Mouse (Mus musculus): ENCODE data around the gene Atrip.

Gene Atrip

GRCm38 (mm10) chr9:109039681-109040080, 34.2 kb downstream of the Atrip start:
- DNase-seq (ENCODE audit: extremely low read depth, insufficient read length, low spot score), result no peak

- no peak for DNase-seq (ENCODE audit: extremely low read depth, insufficient read length, low spot score)
Observed at GRCm38 (mm10) chr9:109038901-109039364, 35.0 kb downstream of the Atrip start.

GRCm38 (mm10) chr9:109038086-109038895, 35.6 kb downstream of the Atrip start, which contains the start of gene Shisa5:
Gene Shisa5 (plus strand): TSS chr9:109038565.
- peak; percentile 84 for DNase-seq (ENCODE audit: extremely low read depth, insufficient read length, low spot score)

- DNase-seq (ENCODE audit: extremely low read depth, insufficient read length, low spot score), result no peak
Observed at GRCm38 (mm10) chr9:109032435-109032834, 41.5 kb downstream of the Atrip start.

DNA sequence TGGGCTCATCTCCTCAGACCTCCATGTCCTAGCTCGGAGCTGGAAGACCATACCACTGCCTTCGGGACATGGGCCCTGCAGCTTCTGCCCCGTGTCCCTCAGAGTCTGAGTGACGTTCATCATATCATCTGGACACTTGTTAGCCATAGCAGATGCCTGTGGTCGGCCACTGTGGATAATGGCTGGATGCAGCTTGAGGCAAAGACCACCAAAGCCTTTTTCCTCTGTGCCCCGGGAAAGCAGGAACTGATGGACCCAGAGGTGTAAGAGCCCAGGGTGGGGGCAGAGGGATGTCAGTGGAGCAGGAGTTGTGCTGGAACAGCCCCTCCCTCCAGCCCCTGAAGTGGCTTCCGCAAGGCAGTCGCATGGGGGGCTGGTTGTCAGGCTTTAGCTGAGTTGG, 42.2 kb downstream of the Atrip start:
- no peak for DNase-seq (ENCODE audit: extremely low read depth, insufficient read length, low spot score)

- no peak for DNase-seq (ENCODE audit: extremely low read depth, insufficient read length, low spot score)
Observed at GRCm38 (mm10) chr9:109031001-109031400, 42.9 kb downstream of the Atrip start.

GRCm38 (mm10) chr9:109030312-109030711, 43.6 kb downstream of the Atrip start:
- no peak for DNase-seq (ENCODE audit: extremely low read depth, insufficient read length, low spot score)

DNA sequence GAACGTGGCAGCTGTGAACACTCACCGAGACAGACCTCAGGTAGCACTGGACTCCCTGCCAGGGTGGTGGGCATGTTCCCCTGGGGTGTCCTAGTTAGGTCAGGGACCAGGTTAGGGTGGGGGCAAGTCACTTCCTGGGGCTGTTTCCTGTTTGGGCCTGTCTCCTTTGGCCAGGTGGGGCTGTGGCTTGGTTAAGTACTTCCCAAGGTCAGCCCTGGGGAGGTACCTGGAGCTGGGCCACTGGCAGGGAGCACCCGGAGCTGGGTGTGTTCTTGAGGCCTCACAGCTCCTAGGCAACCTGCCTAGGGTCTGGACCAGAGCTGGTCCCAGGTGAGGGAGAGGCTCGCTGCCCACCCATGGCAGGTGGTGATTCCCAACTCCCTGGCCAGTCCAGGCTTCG, 45.0 kb downstream of the Atrip start:
- DNase-seq (ENCODE audit: extremely low read depth, insufficient read length, low spot score), result no peak

DNA sequence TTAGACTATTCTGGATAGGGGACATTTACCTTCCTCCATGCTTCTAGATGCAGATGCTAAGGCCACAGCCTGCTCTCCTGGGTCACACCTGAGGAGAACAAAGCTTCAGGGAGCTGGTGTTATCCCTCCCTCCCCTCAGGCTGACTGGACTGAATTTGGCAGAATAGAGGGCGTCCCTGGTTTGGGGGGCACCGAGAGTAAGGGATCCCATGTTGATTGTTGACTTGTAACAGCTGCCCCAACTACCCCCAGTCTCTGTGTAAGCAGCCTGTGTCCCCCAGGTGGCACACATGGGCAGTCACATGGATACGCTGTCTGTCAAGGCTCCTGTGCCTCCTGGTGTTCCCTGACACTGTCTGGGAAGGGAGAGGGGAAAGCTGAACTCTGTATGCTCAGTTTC, 45.5 kb downstream of the Atrip start:
- DNase-seq (ENCODE audit: extremely low read depth, insufficient read length, low spot score), result no peak

- no peak for DNase-seq (ENCODE audit: extremely low read depth, insufficient read length, low spot score)
Observed at GRCm38 (mm10) chr9:109027521-109027920, 46.4 kb downstream of the Atrip start.

DNA sequence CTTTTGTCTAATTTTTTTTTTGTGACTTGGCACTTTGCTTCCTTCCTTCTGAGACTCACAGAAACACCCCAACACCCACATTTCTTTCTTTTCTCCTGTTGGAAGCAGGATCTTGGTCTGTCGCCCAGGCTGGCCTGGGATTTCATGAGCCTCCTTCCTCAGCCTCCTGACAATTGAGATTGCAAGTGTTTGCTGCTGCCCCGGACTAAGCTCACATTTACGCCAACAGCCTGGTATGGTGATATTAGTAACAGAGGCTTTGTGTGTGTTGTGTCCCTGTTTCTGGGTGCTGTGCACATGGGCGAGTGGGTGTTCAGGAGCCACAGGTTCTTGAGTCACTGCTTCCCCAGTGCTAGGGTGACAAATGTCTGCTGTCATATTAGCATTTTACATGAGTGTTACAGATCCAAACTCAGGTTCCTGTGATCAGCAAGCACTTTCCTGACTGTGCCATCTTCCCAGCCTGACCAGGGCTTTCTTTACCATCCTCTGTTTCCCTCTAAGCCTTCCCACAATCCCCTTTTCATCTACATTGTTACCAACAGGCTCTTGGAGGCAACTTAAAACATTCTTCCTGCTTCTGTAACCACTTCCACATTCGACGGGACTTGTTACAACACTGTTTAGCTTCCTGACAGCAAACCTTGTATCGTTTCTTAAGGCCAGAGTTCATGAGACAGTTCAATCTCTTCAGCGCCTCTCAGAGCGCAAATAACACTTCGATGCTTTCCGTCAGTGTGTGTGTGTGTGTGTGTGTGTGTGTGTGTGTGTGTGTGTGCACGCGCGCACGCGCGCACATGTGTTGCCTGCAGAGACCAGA, 50.8 kb downstream of the Atrip start:
- no peak for DNase-seq (ENCODE audit: extremely low read depth, insufficient read length, low spot score)

GRCm38 (mm10) chr9:109021428-109021827, 52.5 kb downstream of the Atrip start:
- no peak for DNase-seq (ENCODE audit: extremely low read depth, insufficient read length, low spot score)

DNA sequence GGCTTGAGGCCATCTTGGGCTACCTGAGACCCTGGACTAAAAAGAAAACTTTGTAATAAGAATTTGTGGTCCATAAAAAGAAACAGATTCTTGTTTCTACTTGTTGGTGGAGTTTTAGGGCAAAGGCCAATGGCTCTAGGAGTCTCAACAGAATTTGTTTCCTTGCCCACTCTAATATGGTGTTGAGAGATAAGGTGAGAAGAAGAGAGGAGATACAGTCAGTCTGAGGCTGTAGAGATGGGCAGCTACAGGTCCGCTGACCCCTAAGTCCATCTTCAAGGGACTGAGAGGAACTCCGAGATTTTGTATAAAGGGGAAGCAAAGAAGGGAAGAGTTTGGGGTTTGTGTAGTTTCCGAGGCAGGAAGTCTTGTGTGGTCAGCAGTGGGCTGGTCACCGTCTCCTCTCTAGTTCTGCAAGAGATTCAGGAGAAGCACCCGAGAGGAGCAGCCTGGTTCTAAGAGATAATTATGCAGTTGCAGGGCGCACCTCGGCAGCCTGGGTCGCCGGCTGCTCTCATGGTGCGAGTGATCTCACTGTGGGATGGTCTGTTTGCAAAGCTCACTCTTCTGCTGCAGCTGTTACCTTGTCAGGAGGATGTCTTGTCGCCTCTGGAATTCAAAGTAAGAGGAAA, 56.8 kb downstream of the Atrip start:
- no peak for DNase-seq (ENCODE audit: extremely low read depth, insufficient read length, low spot score)

DNA sequence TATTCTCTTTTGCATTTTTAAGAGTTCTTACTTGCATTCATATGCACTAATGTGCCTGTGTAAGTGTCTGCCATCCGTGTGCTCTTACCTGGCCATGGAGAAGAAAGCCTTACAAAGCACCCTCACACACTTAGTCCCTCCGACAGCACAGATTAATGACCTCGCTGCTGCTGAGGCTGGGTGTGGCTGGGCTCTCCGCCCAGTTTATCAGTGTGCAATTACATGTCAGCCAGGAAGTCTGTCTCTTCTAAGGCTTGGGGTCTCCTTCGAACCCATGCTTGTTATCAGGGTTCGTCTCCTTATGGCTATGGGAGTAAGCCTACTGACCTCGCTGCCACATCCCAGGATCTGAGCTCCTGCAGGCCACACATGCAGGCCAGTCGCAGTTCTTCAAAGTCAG, 58.5 kb downstream of the Atrip start:
- no peak for DNase-seq (ENCODE audit: extremely low read depth, insufficient read length, low spot score)

- DNase-seq (ENCODE audit: extremely low read depth, insufficient read length, low spot score), result no peak
Observed at GRCm38 (mm10) chr9:109010316-109010690, 63.6 kb downstream of the Atrip start.

GRCm38 (mm10) chr9:109009636-109010315, 64.1 kb downstream of the Atrip start:
- DNase-seq (ENCODE audit: extremely low read depth, insufficient read length, low spot score), result no peak

DNA sequence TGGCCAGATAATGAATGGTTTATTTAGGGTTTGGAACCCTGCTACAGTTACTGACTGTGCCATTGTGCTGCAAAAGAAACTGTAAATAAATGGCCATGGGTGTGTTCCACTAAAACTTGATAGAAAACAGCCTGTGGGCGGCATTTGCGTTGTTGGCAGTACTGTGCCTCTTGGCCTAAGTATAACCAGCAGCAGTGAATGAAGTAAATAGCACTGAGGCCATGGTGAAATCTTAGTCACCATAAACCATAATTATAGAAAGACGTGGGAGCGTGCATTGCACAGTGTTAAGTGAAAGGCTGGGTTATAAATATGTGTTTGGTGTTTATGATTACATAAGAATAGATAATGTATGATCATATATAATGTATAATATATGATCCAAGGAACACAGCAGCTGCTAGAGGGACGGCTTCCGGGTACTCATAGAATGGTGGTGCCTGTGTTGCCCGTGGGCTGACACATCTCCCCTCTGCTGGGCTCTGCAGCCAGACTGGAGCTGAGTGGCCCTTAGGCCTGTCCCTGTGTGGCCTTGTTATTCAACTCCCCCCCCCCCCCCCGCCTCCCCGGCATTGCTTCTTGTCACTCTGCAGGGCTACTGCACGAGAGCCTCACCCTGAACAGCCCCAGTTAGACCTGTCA, 64.8 kb downstream of the Atrip start:
- DNase-seq (ENCODE audit: extremely low read depth, insufficient read length, low spot score), result no peak

- DNase-seq (ENCODE audit: extremely low read depth, insufficient read length, low spot score), result no peak
Observed at GRCm38 (mm10) chr9:109008081-109008480, 65.8 kb downstream of the Atrip start.

Measured in 3134 (cell line).